Mouse (Mus musculus) G1E (cell line): ENCODE results near the gene Thop1.

Source experiments
- CTCF ChIP-seq: IDR thresholded peaks from 2 replicates; pipeline ENCODE4 v1.5.1; 2012; ENCODE audit warnings: low read depth, low read length, inconsistent platforms, mixed read lengths
- GATA1 ChIP-seq: IDR thresholded peaks from 2 replicates; pipeline ENCODE4 v1.6.1; 2012; ENCODE audit warnings: borderline replicate concordance, low read length, inconsistent platforms, mixed read lengths

- TF ChIP-seq CTCF (peak; percentile 81), GATA1 (no peak)
Observed at GRCm38 (mm10) chr10:81082168-81082960, 12.5 kb downstream of the Thop1 start.
